Mouse (Mus musculus) liver, embryonic 11.5 days (tissue): ENCODE data around the gene Pcdh18. TPM values are rescaled to one million over a fixed set of nuclear protein-coding genes. Genes with fewer than 3 reads are reported as not detected.

Source experiments
- ATAC-seq: fragments of 200-750 bp; cut with Nextera tagmentation; replicated peaks from 2 replicates; pipeline ENCODE4 v1.8.0; 2017; ENCODE audit warnings: moderate number of reproducible peaks, mild to moderate bottlenecking, moderate TSS enrichment, moderate library complexity; ENCODE audit not compliant: low FRiP score
- DNase-seq: peaks from one replicate; pipeline ENCODE4 v3.0.0-alpha.2; 2017; ENCODE audit warnings: low spot score
- H3K27ac ChIP-seq: fragments of 300-500 bp; sonication (generic); 2 replicates; pipeline ENCODE4 v1.5.1; 2014; ENCODE audit warnings: mild to moderate bottlenecking, low read depth, low read length, control low read depth
- H3K27me3 ChIP-seq: fragments of 300-500 bp; sonication (generic); replicated peaks from 2 replicates; pipeline ENCODE4 v1.6.1; 2014; ENCODE audit warnings: low read length, mixed read lengths; ENCODE audit not compliant: control insufficient read depth, insufficient read depth
- H3K36me3 ChIP-seq: fragments of 300-500 bp; sonication (generic); 2 replicates; pipeline ENCODE4 v1.6.1; 2014; ENCODE audit warnings: mild to moderate bottlenecking, low read length, moderate library complexity, mixed read lengths; ENCODE audit not compliant: control insufficient read depth, insufficient read depth
- H3K4me1 ChIP-seq: fragments of 300-500 bp; sonication (generic); replicated peaks from 2 replicates; pipeline ENCODE4 v1.6.1; 2014; ENCODE audit warnings: low read length, mixed read lengths; ENCODE audit not compliant: control insufficient read depth, insufficient read depth
- H3K4me2 ChIP-seq: fragments of 300-500 bp; sonication (generic); 2 replicates; pipeline ENCODE4 v1.6.1; 2014; ENCODE audit warnings: mild to moderate bottlenecking, control low read depth, moderate library complexity
- H3K4me3 ChIP-seq: fragments of 300-500 bp; sonication (generic); 2 replicates; pipeline ENCODE4 v1.5.1; 2014; ENCODE audit warnings: low read depth, low read length, control low read depth
- H3K9ac ChIP-seq: fragments of 300-500 bp; sonication (generic); 2 replicates; pipeline ENCODE4 v1.6.1; 2014; ENCODE audit warnings: low read depth, low read length, control low read depth
- H3K9me3 ChIP-seq: fragments of 300-500 bp; sonication (generic); 2 replicates; pipeline ENCODE4 v1.6.1; 2016; ENCODE audit warnings: low read length, inconsistent platforms, mixed read lengths; ENCODE audit not compliant: control insufficient read depth
- WGBS: fragments of 180-500 bp; shearing (Covaris S2); extraction: QIAGEN DNeasy Blood & Tissue Kit; methylation state at CpG from one replicate; pipeline ENCODE4 v1.1.7; 2014; 5-methylcytosine and 5-hydroxymethylcytosine counted together
- polyA plus RNA-seq: library from polyadenylated mRNA; unstranded; fragments of >200 nt; fragmentation: Nextera tagmentation; extraction: Ambion mirVana; gene quantifications from 2 replicates; pipeline ENCODE4 v1.2.1, GENCODE M21; 2014

Pcdh18 gene
- polyA plus RNA-seq, result 19.9 and 22.4 TPM in 2 replicates

DNA sequence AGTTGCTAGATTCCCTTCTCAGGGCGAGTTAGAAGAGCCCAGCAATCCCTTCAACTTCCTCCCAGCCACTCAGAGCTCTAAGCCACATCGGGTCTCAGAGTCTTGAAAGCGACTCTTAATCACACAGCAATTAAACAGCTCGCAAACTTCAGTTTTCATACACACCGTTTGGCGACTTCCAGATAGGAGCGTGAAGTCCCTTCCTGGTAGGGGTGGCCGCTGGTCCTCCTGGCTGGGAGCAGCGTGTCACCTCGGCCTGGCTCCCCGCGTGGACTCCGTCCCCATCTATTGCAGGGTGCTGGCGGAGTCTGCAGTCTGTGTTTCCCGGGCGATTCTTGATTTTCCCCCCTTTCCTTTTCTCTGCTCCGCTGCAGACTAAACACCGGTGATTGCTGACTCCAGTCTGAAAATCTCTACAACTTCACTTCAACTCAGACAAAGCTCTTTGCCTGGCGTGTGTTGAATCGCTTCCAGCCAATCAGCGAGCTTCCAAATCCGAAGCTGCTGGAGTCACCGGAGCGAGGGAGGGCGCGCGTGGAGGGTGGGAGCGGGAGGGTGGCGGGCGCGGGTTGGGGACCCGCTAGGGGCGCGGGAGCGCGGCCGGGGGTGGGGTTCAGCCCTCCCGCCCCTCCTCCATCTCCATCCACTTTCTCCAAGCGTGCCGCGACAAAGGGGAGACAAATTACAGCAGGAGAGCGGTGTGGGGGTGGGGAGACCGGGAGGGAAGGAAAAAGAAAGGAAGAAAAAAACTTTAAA is at the start of gene Pcdh18:
Pcdh18 (minus strand) TSS at position 456 of the 756 bp plus-strand sequence.
- under 1% methylated on average over 43 of the region's 43 CpGs for WGBS
- peak; percentile 76 for ATAC-seq

DNA sequence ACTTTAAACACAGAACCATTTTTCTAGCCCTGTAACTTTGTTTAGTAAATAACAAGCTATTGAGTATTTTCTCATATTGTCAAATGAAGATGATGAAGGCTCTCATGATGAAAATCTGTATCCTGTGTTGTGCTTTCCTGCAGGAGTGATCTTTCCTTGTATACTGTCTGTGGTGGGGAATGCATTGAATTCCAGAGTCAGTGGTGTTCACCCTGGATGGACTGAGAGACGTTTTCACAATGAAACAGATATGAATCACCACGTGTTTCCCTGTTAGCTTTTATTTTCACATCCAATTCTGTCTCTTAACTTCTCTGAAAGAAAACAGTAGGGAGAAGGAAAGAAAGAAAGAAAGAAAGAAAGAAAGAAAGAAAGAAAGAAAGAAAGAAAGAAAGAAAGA is 49.7 kb upstream of the Pcdh18 start:
- ATAC-seq (no peak), DNase-seq (no peak)
- Histone ChIP-seq H3K9me3 (no peaks in the 10 kb centered on the region), H3K27ac (no peak overlapping the region), H3K4me2 (no peak overlapping the region), H3K4me1 (no peaks in the 10 kb centered on the region), H3K36me3 (no peaks in the 10 kb centered on the region), H3K27me3 (no peaks in the 10 kb centered on the region), H3K9ac (no peak overlapping the region), H3K4me3 (no peak overlapping the region)
- WGBS, result 56% methylated on average over 2 of the region's 2 CpGs

More for the DNA sequence above, at the start of gene Pcdh18:
- peak; percentile 64 for DNase-seq
- H3K4me2 ChIP-seq, result peak within 1 kb of the TSS; percentile 70
- H3K27me3 ChIP-seq, result peaks cover 10% of the 10 kb centered on the region; the same call in 1 of the 2 replicates
- H3K9ac ChIP-seq, result peak within 1 kb of the TSS; percentile 64
- H3K4me1 ChIP-seq, result no peaks in the 10 kb centered on the region; the same call in 1 of the 2 replicates
- peak within 1 kb of the TSS; percentile 83 for H3K27ac ChIP-seq
- peaks cover 2% of the 10 kb centered on the region; the same call in 1 of the 2 replicates for H3K36me3 ChIP-seq
- H3K9me3 ChIP-seq, result no peaks in the 10 kb centered on the region
- peak within 1 kb of the TSS; percentile 59 for H3K4me3 ChIP-seq

DNA sequence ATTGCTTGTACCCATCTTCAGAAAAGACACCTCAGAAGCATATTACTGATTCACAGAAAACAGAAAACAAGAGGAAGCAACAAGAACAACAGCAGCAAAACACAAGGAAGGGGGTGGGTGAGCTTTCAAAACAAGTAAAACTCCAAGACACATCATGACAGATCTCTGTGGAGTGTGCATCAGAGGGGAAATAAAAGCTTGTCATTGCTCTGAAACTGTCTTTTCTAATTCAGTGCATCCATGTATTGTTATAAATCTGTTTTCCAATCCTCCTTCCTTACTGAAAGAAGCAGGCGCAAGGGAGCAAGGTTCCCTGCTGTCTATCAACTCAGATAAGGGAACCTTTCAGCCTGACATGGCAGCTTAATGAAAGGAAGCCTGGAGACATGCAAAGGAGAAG is 48.4 kb upstream of the Pcdh18 start:
- H3K27ac ChIP-seq, result no peak overlapping the region
- H3K36me3 ChIP-seq, result no peaks in the 10 kb centered on the region
- DNase-seq, result no peak
- no peaks in the 10 kb centered on the region for H3K9me3 ChIP-seq
- no peak overlapping the region for H3K4me2 ChIP-seq
- ATAC-seq, result no peak
- H3K4me3 ChIP-seq, result no peak overlapping the region
- 68% methylated on average over 1 of the region's 1 CpGs for WGBS
- H3K4me1 ChIP-seq, result no peaks in the 10 kb centered on the region
- H3K9ac ChIP-seq, result no peak overlapping the region
- H3K27me3 ChIP-seq, result no peaks in the 10 kb centered on the region

- WGBS, result 62% methylated on average over 2 of the region's 2 CpGs
- no peak for ATAC-seq
- H3K9me3 ChIP-seq, result no peaks in the 10 kb centered on the region
Observed at GRCm38 (mm10) chr3:49788296-49788695, 31.2 kb upstream of the Pcdh18 start.

DNA sequence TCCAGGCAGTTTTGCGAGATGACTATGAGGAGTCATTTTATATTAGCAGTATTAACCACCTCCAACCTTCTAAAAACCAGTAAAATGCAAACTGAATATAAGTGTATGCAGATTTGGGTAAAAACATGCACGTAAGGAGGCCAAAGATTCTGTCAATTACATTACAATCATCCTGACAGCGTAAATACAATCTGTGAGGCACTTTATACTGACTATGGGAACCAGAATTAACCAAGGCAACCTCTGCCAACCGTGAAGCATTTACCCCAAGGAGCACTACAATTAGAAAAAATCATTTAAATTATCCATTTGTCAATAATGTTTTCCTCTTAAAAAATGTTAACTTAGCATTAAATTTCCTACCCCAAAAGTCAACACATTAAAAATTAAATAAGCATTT is 30.6 kb upstream of the Pcdh18 start:
- Histone ChIP-seq H3K9me3 (no peaks in the 10 kb centered on the region), H3K4me3 (no peak overlapping the region), H3K27me3 (no peaks in the 10 kb centered on the region), H3K9ac (no peak overlapping the region), H3K27ac (no peak overlapping the region), H3K4me1 (no peaks in the 10 kb centered on the region), H3K36me3 (no peaks in the 10 kb centered on the region), H3K4me2 (no peak overlapping the region)
- 80% methylated on average over 4 of the region's 4 CpGs for WGBS
- no peak for ATAC-seq
- no peak for DNase-seq

More at GRCm38 (mm10) chr3:49788296-49788695, 31.2 kb upstream of the Pcdh18 start:
- Histone ChIP-seq H3K4me2 (no peak overlapping the region), H3K9ac (no peak overlapping the region), H3K36me3 (no peaks in the 10 kb centered on the region), H3K27ac (no peak overlapping the region), H3K4me1 (no peaks in the 10 kb centered on the region), H3K27me3 (no peaks in the 10 kb centered on the region), H3K4me3 (no peak overlapping the region)
- no peak for DNase-seq

GRCm38 (mm10) chr3:49768992-49769738 is 12.0 kb upstream of the Pcdh18 start:
- no peak for ATAC-seq
- H3K27ac ChIP-seq, result no peak overlapping the region
- WGBS, result 37% methylated on average over 3 of the region's 3 CpGs
- no peak for DNase-seq
- no peak overlapping the region for H3K4me2 ChIP-seq
- H3K9me3 ChIP-seq, result no peaks in the 10 kb centered on the region
- H3K36me3 ChIP-seq, result no peaks in the 10 kb centered on the region
- H3K4me1 ChIP-seq, result no peaks in the 10 kb centered on the region
- no peak overlapping the region for H3K9ac ChIP-seq
- H3K27me3 ChIP-seq, result no peaks in the 10 kb centered on the region
- H3K4me3 ChIP-seq, result no peak overlapping the region

- H3K4me2 ChIP-seq, result no peak overlapping the region
- DNase-seq (no peak), ATAC-seq (no peak)
- WGBS, result 76% methylated on average over 5 of the region's 5 CpGs
- H3K4me3 ChIP-seq, result no peak overlapping the region
- no peaks in the 10 kb centered on the region for H3K4me1 ChIP-seq
- H3K27me3 ChIP-seq, result no peaks in the 10 kb centered on the region
- H3K36me3 ChIP-seq, result no peaks in the 10 kb centered on the region
- no peaks in the 10 kb centered on the region for H3K9me3 ChIP-seq
- H3K9ac ChIP-seq, result no peak overlapping the region
- no peak overlapping the region for H3K27ac ChIP-seq
Observed at GRCm38 (mm10) chr3:49762711-49763110, 5.6 kb upstream of the Pcdh18 start.

- H3K4me3 ChIP-seq, result no peak overlapping the region
- peaks cover 1% of the 10 kb centered on the region; the same call in 1 of the 2 replicates for H3K27me3 ChIP-seq
- no peaks in the 10 kb centered on the region for H3K36me3 ChIP-seq
- H3K9ac ChIP-seq, result no peak overlapping the region
- no peaks in the 10 kb centered on the region for H3K4me1 ChIP-seq
- H3K9me3 ChIP-seq, result no peaks in the 10 kb centered on the region
- DNase-seq (no peak), ATAC-seq (no peak)
- H3K4me2 ChIP-seq, result no peak overlapping the region
- no peak overlapping the region for H3K27ac ChIP-seq
Observed at GRCm38 (mm10) chr3:49761971-49762370, 4.8 kb upstream of the Pcdh18 start.
